Comparison of ENCODE assay signal across 11 mouse cellular contexts in genomic region chr10:68281076-68281774, GRCm38 (mm10). TPM values are rescaled to one million over a fixed set of nuclear protein-coding genes. Genes with fewer than 3 reads are reported as not detected.
DNase-seq lines count a peak whose midpoint lies in the region; ATAC-seq and TF ChIP-seq lines count a peak whose summit lies in the region.
"Had no signal": no experiment of that assay in that cellular context is flagged by ENCODE, and none has a peak within 500 bp of the region (broad histone marks: within the 10 kb centered on the region; RNA-seq: fewer than 3 reads in every experiment).

No protein-coding gene starts in this region.

- H3K27ac ChIP-seq in kidney, postnatal 0 days: 0 out of 2 replicates have a peak overlapping the region, but pooled peaks have one; percentile 13
- H3K27ac ChIP-seq in embryonic facial prominence, embryonic 14.5 days (replicated peaks; ENCODE audit: low read depth, low read length): peak overlapping the region; percentile 46; the same call in 1 of the 2 replicates

- H3K4me1 ChIP-seq in kidney, postnatal 0 days (replicated peaks; ENCODE audit: insufficient read depth, low read length): peaks cover 3% of the 10 kb centered on the region; the same call in 1 of the 2 replicates
- peaks cover 23% of the 10 kb centered on the region for H3K4me1 ChIP-seq in embryonic facial prominence, embryonic 14.5 days (ENCODE audit: control insufficient read depth, insufficient read depth, low read length)

- no peak overlapping the region for H3K4me3 ChIP-seq in kidney, postnatal 0 days (replicated peaks; ENCODE audit: low read depth, low read length)
- no peak overlapping the region for H3K4me3 ChIP-seq in embryonic facial prominence, embryonic 14.5 days (ENCODE audit: low read depth, low read length)
- peak overlapping the region; percentile 77 for H3K4me3 ChIP-seq in myocyte

- no peak overlapping the region for H3K4me2 ChIP-seq in kidney, postnatal 0 days (ENCODE audit: low read length)
- peak overlapping the region; percentile 87 for H3K4me2 ChIP-seq in embryonic facial prominence, embryonic 14.5 days (ENCODE audit: low read depth, low read length)
- H3K4me2 ChIP-seq in myocyte (ENCODE audit: low read depth): peak overlapping the region; percentile 88

- H3ac ChIP-seq in myocyte (ENCODE audit: control insufficient read depth, insufficient read length): no peak overlapping the region

- TF ChIP-seq POLR2A in myocyte (IDR thresholded peaks at IDR 0.05; ENCODE audit: insufficient read length, low read depth): no peak

- no peaks in the 10 kb centered on the region for H3K27me3 ChIP-seq in kidney, postnatal 0 days (ENCODE audit: insufficient read depth, low read length)
- no peaks in the 10 kb centered on the region for H3K27me3 ChIP-seq in embryonic facial prominence, embryonic 14.5 days (replicated peaks; ENCODE audit: control insufficient read depth, insufficient read depth, low read length)
- no peaks in the 10 kb centered on the region for H3K27me3 ChIP-seq in myocyte (ENCODE audit: control insufficient read depth, insufficient read depth, insufficient read length)
- H3K27me3 ChIP-seq: lung, embryonic 15.5 days had no signal

- no peak overlapping the region for H3K9ac ChIP-seq in kidney, postnatal 0 days (ENCODE audit: low read depth, low read length)
- no peak overlapping the region for H3K9ac ChIP-seq in embryonic facial prominence, embryonic 14.5 days (ENCODE audit: low read depth, low read length)

- no peak for ATAC-seq in kidney, postnatal 0 days (replicated peaks; ENCODE audit: low FRiP score, low read depth)
- no peak for ATAC-seq in embryonic facial prominence, embryonic 14.5 days (ENCODE audit: low read depth)
- no peak for ATAC-seq in monocyte, adult 5-6 weeks (replicated peaks; ENCODE audit: insufficient number of reproducible peaks, low FRiP score, low TSS enrichment, poor library complexity, severe bottlenecking)

- TF ChIP-seq CTCF in kidney, postnatal 0 days (IDR thresholded peaks at IDR 0.05; ENCODE audit: low read depth): no peak

- peaks cover 9% of the 10 kb centered on the region for H3K79me2 ChIP-seq in myocyte (ENCODE audit: control insufficient read depth, insufficient read depth)

- no peaks in the 10 kb centered on the region for H3K36me3 ChIP-seq in kidney, postnatal 0 days (ENCODE audit: insufficient read depth, low read length)
- H3K36me3 ChIP-seq in embryonic facial prominence, embryonic 14.5 days (ENCODE audit: control insufficient read depth, insufficient read depth, low read length): no peaks in the 10 kb centered on the region
- H3K36me3 ChIP-seq in myocyte (ENCODE audit: control insufficient read depth, insufficient read depth): no peaks in the 10 kb centered on the region
- H3K36me3 ChIP-seq: lung, embryonic 15.5 days had no signal

- DNase-seq in cerebellum, adult 9-10 months: peak; percentile 55
- no peak for DNase-seq in cerebellum, postnatal 36 days
- no peak for DNase-seq in kidney, postnatal 0 days (ENCODE audit: low spot score)
- no peak for DNase-seq in kidney, adult 8-10 months
- peak; percentile 19 for DNase-seq in embryonic facial prominence, embryonic 14.5 days (ENCODE audit: low spot score)
- DNase-seq in adrenal gland, postnatal 10 days: no peak
- DNase-seq: cerebellum, adult 11-12 months; heart, postnatal 10 days had no signal

- WGBS in kidney, postnatal 0 days: 50% methylated on average over 6 of the region's 6 CpGs
- 37% methylated on average over 6 of the region's 6 CpGs for WGBS in embryonic facial prominence, embryonic 14.5 days

- no peaks in the 10 kb centered on the region for H3K9me3 ChIP-seq in kidney, postnatal 0 days (replicated peaks; ENCODE audit: low read length)
- H3K9me3 ChIP-seq in embryonic facial prominence, embryonic 14.5 days (ENCODE audit: control insufficient read depth, low read length): no peaks in the 10 kb centered on the region
- H3K9me3 ChIP-seq: lung, embryonic 15.5 days had no signal

TF ChIP-seq in myocyte, 11 proteins besides CTCF, POLR2A, EP300 and RAD21:
- no peak for TF ChIP-seq SRF (IDR thresholded peaks at IDR 0.05; ENCODE audit: control insufficient read depth, insufficient read length, low read depth)
- TF ChIP-seq MYOG (IDR thresholded peaks at IDR 0.05; ENCODE audit: control insufficient read depth in 1 of 3, insufficient read depth in 1 of 3, insufficient read length in 2 of 3, low read depth in 2 of 3): no peak
- TF ChIP-seq TCF12 (IDR thresholded peaks at IDR 0.05; ENCODE audit: insufficient read depth, poor library complexity, severe bottlenecking): no peak
- TF ChIP-seq REST (IDR thresholded peaks at IDR 0.05; ENCODE audit: insufficient read depth, insufficient read length): no peak
- TF ChIP-seq E2F4 (IDR thresholded peaks at IDR 0.05; ENCODE audit: insufficient read depth): no peak
- TF ChIP-seq MAX (IDR thresholded peaks at IDR 0.05; ENCODE audit: low read depth): no peak
- no peak for TF ChIP-seq TCF3 (IDR thresholded peaks at IDR 0.05; ENCODE audit: insufficient read length, low read depth)
- no peak for TF ChIP-seq MYOD1 (IDR thresholded peaks at IDR 0.05; ENCODE audit: control insufficient read depth in 1 of 3, insufficient read length in 2 of 3, low read depth in 2 of 3)
- no peak for TF ChIP-seq USF1 (IDR thresholded peaks at IDR 0.05; ENCODE audit: low read depth)
- TF ChIP-seq CEBPB (IDR thresholded peaks at IDR 0.05; ENCODE audit: insufficient read depth, poor library complexity, severe bottlenecking): no peak
- no peak for TF ChIP-seq POLR2AphosphoS2 (IDR thresholded peaks at IDR 0.05; ENCODE audit: insufficient read length, low read depth)

RNA-seq across cellular contexts. Expression of gene Arid5b, which starts 2.7 kb away (rescaled TPM):
- polyA plus RNA-seq in kidney, postnatal 0 days (2015; fragmentation: Nextera tagmentation; extraction: Ambion mirVana): 30.3 and 31.1 TPM in 2 replicates
- 34.4 and 34.6 TPM in 2 replicates for polyA plus RNA-seq in embryonic facial prominence, embryonic 14.5 days (2014; fragmentation: Nextera tagmentation; extraction: Ambion mirVana)
- 7.7 TPM for polyA plus RNA-seq in myocyte (2012; fragmentation: generic; extraction: Trizol)
- total RNA-seq in adrenal gland, postnatal 10 days (2021): 10 to 100 TPM; 25.8 to 31.5 TPM
- 13.0 to 33.2 TPM (median 18.8 TPM) in 3 replicates for total RNA-seq in monocyte, adult 5-6 weeks (2017)

Comparison
In these comparisons a context has a peak if more than half of its experiments do, and no peak if none do; other contexts are left out.
1. DNase-seq: peak in cerebellum, adult 9-10 months (single experiment) and embryonic facial prominence, embryonic 14.5 days (single experiment); none in cerebellum, postnatal 36 days (0 of 2), kidney, postnatal 0 days (single experiment), kidney, adult 8-10 months (0 of 2) and adrenal gland, postnatal 10 days (single experiment).